Mouse (Mus musculus) G1E (cell line): Measurements from ENCODE around the gene Aamdc.

ENCODE experiments used
- CTCF ChIP-seq: IDR thresholded peaks from 2 replicates; pipeline ENCODE4 v1.5.1; 2012; ENCODE audit warnings: low read depth, low read length, inconsistent platforms, mixed read lengths
- GATA2 ChIP-seq: IDR thresholded peaks from 2 replicates; pipeline ENCODE4 v1.6.1; 2012; ENCODE audit warnings: low read depth, low read length, inconsistent platforms, borderline replicate concordance

DNA sequence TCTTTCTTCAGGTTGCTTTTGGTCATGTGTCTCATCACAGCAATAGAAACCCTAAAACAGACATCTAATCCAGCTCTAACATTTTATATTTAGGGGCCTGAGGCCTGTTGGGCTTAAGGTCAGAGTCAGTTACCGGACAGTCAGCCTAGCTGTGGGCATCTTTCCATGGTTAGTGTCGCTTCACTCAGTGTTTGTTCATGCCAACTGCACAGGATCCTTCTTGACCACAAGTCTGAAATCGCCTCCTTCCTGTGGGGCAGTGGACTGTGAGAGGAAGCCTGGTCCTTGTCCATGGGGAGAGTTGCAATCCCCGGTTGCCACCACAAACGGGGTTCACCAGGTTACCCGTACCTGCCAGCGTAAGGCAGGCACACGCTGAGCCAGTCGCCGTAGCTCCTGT, 30.0 kb downstream of the Aamdc start:
- TF ChIP-seq GATA2, result no peak
- TF ChIP-seq CTCF, result no peak
